Mouse (Mus musculus) lung, postnatal 10 days (tissue): Measurements from ENCODE around the gene Tgfb2.

Source experiments
- DNase-seq: peaks from one replicate; pipeline ENCODE4 v3.0.0; 2021

Tgfb2 gene

DNA sequence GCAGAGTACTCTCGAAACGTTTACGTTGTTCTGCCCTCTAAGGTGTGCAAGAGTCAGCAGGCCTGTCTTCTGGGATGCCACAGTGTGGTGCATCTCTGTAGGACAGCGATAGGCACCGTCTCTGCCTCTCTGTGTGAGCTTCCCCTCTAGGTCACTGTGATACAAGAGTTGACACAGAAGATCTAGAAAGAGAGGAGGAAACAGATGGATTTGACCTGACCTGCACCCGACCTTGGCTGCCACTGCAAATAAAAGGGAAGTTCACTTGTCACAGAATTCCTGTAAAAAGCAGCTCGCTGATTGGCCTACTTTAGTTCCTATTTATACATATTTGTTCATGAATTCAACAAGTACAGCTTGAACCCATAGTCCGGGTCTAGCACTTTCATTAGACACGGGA lies 130.2 kb downstream of the Tgfb2 start:
- DNase-seq: no peak

DNA sequence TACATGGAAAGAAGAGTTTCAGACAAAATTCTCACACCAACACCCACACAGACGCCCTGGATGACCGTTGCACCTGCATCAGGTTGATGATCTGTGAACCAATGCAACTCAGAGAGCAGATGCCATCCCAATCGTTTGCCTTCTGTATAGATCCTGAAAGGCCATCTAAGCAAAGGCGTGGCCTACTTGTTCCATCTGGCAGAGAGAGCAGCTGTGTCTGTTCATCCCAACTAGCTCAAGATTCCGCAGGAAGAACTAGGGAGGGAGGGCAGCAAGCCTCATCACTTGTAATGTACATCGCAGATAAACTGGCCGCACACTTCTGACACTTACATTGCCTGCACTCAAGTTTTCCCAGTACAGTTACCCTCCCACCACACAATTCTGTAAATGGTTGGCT lies 130.7 kb downstream of the Tgfb2 start:
- DNase-seq: no peak
